In genomic region chr16:91292080-91292479, GRCm38 (mm10) we compare ENCODE assay signal across 14 mouse cellular contexts. TPM values are rescaled to one million over a fixed set of nuclear protein-coding genes. Genes with fewer than 3 reads are reported as not detected.
"Had no signal": no experiment of that assay in that cellular context is flagged by ENCODE, and none has a peak within 500 bp of the region (broad histone marks: within the 10 kb centered on the region; RNA-seq: fewer than 3 reads in every experiment).

No protein-coding gene starts in this region.

- H3K4me3 ChIP-seq: layer of hippocampus, adult 2 months; liver, embryonic 13.5 days; midbrain, embryonic 15.5 days had no signal

- H3K27ac ChIP-seq: layer of hippocampus, adult 2 months; liver, embryonic 13.5 days; macrophage; midbrain, embryonic 15.5 days had no signal

- H3K9me3 ChIP-seq: liver, embryonic 13.5 days; midbrain, embryonic 15.5 days had no signal

- H3K4me2 ChIP-seq: liver, embryonic 13.5 days; lung, embryonic 14.5 days; midbrain, embryonic 15.5 days had no signal

- ATAC-seq: lung, postnatal 0 days; midbrain, embryonic 15.5 days had no signal

- H3K4me1 ChIP-seq: liver, embryonic 13.5 days had no signal

- H3K9ac ChIP-seq: liver, embryonic 13.5 days; lung, embryonic 14.5 days; midbrain, embryonic 15.5 days had no signal

- DNase-seq: kidney, adult 9 months; kidney, postnatal 14 days; layer of hippocampus, adult 9-11 months; liver, embryonic 13.5 days; lung, embryonic 14.5 days; thymus, adult 18-20 months; thymus, postnatal 36 days had no signal

- H3K36me3 ChIP-seq: liver, embryonic 13.5 days; midbrain, embryonic 15.5 days had no signal

RNA-seq across cellular contexts. Expression of gene Olig1, which starts 22.5 kb away (rescaled TPM):
- polyA plus RNA-seq: limb, embryonic 11.5 days; lung, postnatal 0 days; macrophage; small intestine, adult 2 months; spleen, adult 2 months had no signal
